Mouse (Mus musculus) neural tube, embryonic 15.5 days (tissue): ENCODE results near the gene Btbd35f1. TPM values are rescaled to one million over a fixed set of nuclear protein-coding genes. Genes with fewer than 3 reads are reported as not detected.
"Not testable (repeated sequence)": the region's sequence is repeated elsewhere in the genome, so short reads cannot be mapped to it uniquely, and the experiment has no call there.

Experiments
- ATAC-seq: fragments of 200-750 bp; cut with Nextera tagmentation; 2 replicates; pipeline ENCODE4 v1.8.0; 2017; ENCODE audit warnings: mild to moderate bottlenecking, moderate TSS enrichment, moderate library complexity; ENCODE audit not compliant: low FRiP score
- H3K27ac ChIP-seq: fragments of 300-500 bp; sonication (generic); replicated peaks from 2 replicates; pipeline ENCODE4 v1.5.1; 2015; ENCODE audit warnings: mild to moderate bottlenecking, inconsistent platforms
- H3K27me3 ChIP-seq: fragments of 300-500 bp; sonication (generic); replicated peaks from 2 replicates; pipeline ENCODE4 v1.6.1; 2015; ENCODE audit warnings: inconsistent platforms
- H3K36me3 ChIP-seq: fragments of 300-500 bp; sonication (generic); 2 replicates; pipeline ENCODE4 v1.6.1; 2015; ENCODE audit warnings: inconsistent platforms
- H3K4me1 ChIP-seq: fragments of 300-500 bp; sonication (generic); 2 replicates; pipeline ENCODE4 v1.6.1; 2015; ENCODE audit warnings: inconsistent platforms
- H3K4me2 ChIP-seq: fragments of 300-500 bp; sonication (generic); 2 replicates; pipeline ENCODE4 v1.6.1; 2015; ENCODE audit warnings: inconsistent platforms, mild to moderate bottlenecking, moderate library complexity
- H3K4me3 ChIP-seq: fragments of 300-500 bp; sonication (generic); replicated peaks from 2 replicates; pipeline ENCODE4 v1.5.1; 2015; ENCODE audit warnings: mild to moderate bottlenecking, inconsistent platforms
- H3K9ac ChIP-seq: fragments of 300-500 bp; sonication (generic); replicated peaks from 2 replicates; pipeline ENCODE4 v1.6.1; 2015; ENCODE audit warnings: mild to moderate bottlenecking, inconsistent platforms
- H3K9me3 ChIP-seq: fragments of 300-500 bp; sonication (generic); replicated peaks from 2 replicates; pipeline ENCODE4 v1.6.1; 2016; ENCODE audit warnings: inconsistent platforms
- WGBS: fragments of 180-500 bp; shearing (Covaris S2); methylation state at CpG from one replicate; pipeline ENCODE4 v1.1.7; 2015; ENCODE audit warnings: mixed read lengths; 5-methylcytosine and 5-hydroxymethylcytosine counted together
- polyA plus RNA-seq: library from polyadenylated mRNA; unstranded; fragments of >200 nt; fragmentation: Nextera tagmentation; extraction: Ambion mirVana; gene quantifications from 2 replicates; pipeline ENCODE4 v1.2.1, GENCODE M21; 2015

Btbd35f1 gene
- not detected in 2 replicates for polyA plus RNA-seq

- not testable (repeated sequence) for H3K9me3 ChIP-seq, H3K36me3 ChIP-seq, H3K27ac ChIP-seq, H3K4me1 ChIP-seq, H3K4me3 ChIP-seq, H3K27me3 ChIP-seq, H3K4me2 ChIP-seq, ATAC-seq, H3K9ac ChIP-seq
- no CpG with 5 or more reads among the region's 3 CpGs for WGBS
These were observed at the start of gene Btbd35f1 for GRCm38 (mm10) chrX:32559755-32560154. Btbd35f1 (plus strand) TSS chrX:32560055.

DNA sequence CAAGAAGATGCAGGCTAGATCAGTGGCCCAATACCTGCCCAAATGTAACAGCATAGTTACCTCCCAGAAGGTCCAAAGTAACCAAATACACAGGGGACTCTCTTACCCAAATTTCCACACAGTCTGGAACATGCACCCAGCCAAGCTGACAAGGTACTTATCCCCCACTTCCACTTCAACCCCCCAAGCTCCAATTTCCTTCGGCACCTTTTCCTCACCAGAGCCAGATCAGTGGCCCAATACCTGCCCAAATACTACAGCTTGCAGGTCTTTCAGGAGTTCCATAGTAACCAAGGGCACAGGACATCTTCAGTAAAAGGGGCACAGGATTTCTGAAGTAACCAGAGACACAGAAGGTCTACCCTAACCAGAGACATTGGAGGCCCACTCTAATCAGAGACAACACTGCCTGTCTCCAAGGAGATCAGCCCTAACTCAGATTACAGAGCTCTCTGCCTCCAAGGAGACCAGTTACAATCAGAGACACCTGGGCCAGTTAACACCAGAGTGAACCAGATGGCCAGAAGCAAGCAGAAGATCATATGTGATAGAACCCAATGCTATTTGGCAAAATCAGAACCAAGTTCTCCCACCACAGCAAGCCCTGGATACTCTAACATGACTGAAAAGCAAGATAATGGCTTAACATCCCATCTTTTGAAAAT is 31.2 kb downstream of the Btbd35f1 start:
- H3K27me3 ChIP-seq, H3K4me1 ChIP-seq, H3K4me2 ChIP-seq, ATAC-seq, H3K9ac ChIP-seq, H3K9me3 ChIP-seq, H3K27ac ChIP-seq, H3K4me3 ChIP-seq, H3K36me3 ChIP-seq: not testable (repeated sequence)
- 98% methylated on average over 1 of the region's 1 CpGs for whole genome bisulfite sequencing

- H3K9me3 ChIP-seq = peaks cover 11% of the 10 kb centered on the region
- not testable (repeated sequence) for H3K27ac ChIP-seq, H3K36me3 ChIP-seq, ATAC-seq, H3K4me2 ChIP-seq, H3K4me1 ChIP-seq, H3K4me3 ChIP-seq, H3K27me3 ChIP-seq, H3K9ac ChIP-seq
- WGBS = 94% methylated on average over 1 of the region's 2 CpGs
These were observed 41.2 kb downstream of the Btbd35f1 start for GRCm38 (mm10) chrX:32601008-32601407.

- H3K36me3 ChIP-seq, H3K27ac ChIP-seq, ATAC-seq, H3K9ac ChIP-seq, H3K4me3 ChIP-seq, H3K4me2 ChIP-seq, H3K27me3 ChIP-seq, H3K4me1 ChIP-seq: not testable (repeated sequence)
- peaks cover 11% of the 10 kb centered on the region for H3K9me3 ChIP-seq
- WGBS = 81% methylated on average over 3 of the region's 3 CpGs
These were observed 41.6 kb downstream of the Btbd35f1 start for GRCm38 (mm10) chrX:32601425-32601824.

Other genes with a start within 250 kb of the Btbd35f1 start
- gene Gm5926, start 90.7 kb downstream of the Btbd35f1 start, polyA plus RNA-seq = not detected in 2 replicates
- not detected in 2 replicates for gene Btbd35f21, start 166.1 kb downstream of the Btbd35f1 start, polyA plus RNA-seq